Mouse (Mus musculus) gastrocnemius, postnatal 25 days (tissue): ENCODE measurements around the gene C1d. TPM values are rescaled to one million over a fixed set of nuclear protein-coding genes. Genes with fewer than 3 reads are reported as not detected.

Experiments
- total RNA-seq, 2 experiments: library from RNA; stranded (reverse); gene quantifications; 1 replicate in 1 of 2; 2 replicates in 1 of 2; pipeline ENCODE4 v1.2.3; 2021

Gene C1d
- total RNA-seq, 2 experiments from 2014 or later = 29.5 to 30.4 TPM

Other genes with a start within 250 kb of the C1d start
- 1 to 10 TPM; 4.3 to 5.1 TPM for gene Cnrip1, start 206.0 kb upstream of the C1d start, total RNA-seq
- 1 to 10 TPM; 1.3 to 1.5 TPM for gene Plek, start 205.2 kb upstream of the C1d start, total RNA-seq
- 100 to 1,000 TPM; 140 to 141 TPM for gene Ppp3r1, start 98.3 kb upstream of the C1d start, total RNA-seq
- 1 to 10 TPM; 7.0 to 7.2 TPM for gene Wdr92, start 75.5 kb upstream of the C1d start, total RNA-seq
- 10 to 100 TPM; 44.0 to 45.6 TPM for gene Pno1, start 46.0 kb upstream of the C1d start, total RNA-seq